Mouse (Mus musculus): Measurements from ENCODE around the gene Coq9.

Coq9 gene

DNA sequence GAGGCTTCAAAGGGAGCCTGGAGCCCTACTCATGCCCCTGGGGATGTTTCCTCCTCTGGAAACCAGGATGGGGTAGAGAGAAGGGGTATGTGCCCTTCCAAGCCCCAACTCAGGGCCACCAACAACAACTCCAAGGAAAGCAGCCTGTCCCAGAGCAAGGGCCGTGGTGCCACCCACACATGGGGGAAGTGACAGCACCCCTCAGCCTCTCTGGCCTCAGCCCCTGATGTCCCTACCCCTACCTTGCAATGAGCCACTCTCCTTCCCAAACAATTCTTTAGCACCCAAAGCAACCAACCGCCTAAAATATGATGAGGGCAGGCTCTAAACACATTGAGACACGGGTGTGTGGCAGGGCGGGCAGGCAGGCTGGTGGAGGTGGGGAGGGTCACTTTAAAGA lies 31.9 kb downstream of the Coq9 start:
- DNase-seq (ENCODE audit: low spot score in 2 of 2): no peak

DNA sequence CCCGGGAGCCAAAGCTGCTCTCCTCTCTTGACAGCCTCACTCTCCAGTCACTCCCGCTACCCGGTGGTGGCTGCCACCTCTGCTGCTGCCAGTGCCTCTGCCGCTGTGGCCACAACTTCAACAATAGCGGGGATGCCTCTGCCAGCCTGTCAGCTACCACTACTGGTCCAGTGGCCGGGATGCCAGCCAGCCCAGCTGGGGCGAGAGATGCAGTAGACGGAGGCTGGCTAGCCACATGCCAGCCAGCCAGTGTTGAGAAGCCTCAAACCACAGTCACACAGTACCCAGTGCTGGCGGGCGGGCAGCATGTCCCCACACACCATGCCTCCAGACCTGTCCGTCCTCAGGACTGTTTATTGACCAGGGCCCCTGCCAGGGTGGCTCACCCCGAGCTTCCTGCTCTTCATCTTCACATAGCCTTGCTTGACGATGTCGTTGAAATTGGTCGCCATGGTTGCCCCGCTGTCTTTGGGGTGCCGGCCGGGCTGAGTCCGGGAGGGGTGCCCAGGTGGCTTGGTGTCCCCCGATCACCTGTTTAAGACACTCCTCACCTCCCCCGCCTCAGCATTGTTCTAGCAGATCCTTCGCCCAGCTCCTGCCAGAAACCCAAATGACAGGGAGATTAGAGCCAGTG lies 32.5 kb downstream of the Coq9 start:
- DNase-seq (ENCODE audit: low spot score in 2 of 2): peak; percentile 36 to 44

DNA sequence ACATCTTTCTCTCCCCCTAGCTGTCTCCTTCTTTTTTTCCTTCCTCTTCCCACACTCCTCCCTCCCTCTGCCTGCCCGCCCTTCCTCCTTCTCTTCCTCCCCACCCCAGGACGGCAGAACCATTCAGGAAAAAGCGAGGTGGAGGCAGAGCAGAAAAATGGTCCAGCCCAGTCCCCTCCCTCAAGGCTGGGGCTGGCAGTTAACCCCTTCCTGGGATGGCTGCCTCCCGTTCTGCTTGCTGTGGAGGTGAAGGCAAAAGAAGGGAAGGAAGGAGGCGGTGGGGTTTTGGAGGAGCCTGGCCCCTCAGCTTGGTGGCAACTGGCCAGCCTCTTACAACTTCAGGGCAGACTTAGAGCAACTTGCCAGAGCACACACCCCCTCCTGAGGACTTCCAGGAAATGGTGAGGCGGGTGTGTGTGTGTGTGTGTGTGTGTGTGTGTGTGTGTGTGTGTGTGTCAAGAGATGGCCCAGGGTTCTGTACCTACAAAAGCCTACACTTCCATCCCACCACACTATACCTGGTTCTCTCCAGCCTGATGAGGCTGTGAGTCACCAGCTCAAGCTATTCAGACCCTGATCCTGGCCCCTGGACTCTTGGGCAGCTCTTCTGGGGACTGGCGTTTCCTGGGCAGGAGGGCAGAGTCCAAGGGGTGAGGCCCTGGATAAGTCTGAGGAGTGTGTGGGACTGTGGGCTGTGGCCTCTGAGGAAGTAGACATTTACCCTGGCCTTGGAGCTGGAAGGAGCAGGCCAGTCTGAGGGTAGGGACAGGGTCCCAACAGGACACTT lies 33.2 kb downstream of the Coq9 start:
- DNase-seq (ENCODE audit: low spot score in 2 of 2): peak in 1 of 2 experiments; percentile 60

DNA sequence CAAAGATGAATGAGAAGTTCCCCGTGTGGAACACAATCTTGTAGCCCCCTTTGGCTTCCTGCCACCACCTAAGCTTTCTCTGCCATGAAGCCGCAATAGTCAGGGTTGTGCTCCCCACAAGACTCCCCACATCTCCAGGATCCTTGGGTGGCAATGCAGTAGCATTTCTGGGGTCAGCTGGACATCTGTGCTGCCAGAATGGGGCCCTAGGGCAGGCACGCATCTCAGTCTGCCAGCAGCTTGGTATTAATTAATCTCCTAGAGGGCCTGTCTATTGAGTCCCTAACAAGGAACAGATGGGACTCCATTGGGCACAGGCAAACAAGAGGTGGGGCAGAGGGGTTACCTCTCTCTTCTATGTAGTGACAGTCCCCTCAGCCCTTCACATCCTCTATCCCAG lies 34.0 kb downstream of the Coq9 start:
- DNase-seq (ENCODE audit: low spot score in 2 of 2): no peak

DNA sequence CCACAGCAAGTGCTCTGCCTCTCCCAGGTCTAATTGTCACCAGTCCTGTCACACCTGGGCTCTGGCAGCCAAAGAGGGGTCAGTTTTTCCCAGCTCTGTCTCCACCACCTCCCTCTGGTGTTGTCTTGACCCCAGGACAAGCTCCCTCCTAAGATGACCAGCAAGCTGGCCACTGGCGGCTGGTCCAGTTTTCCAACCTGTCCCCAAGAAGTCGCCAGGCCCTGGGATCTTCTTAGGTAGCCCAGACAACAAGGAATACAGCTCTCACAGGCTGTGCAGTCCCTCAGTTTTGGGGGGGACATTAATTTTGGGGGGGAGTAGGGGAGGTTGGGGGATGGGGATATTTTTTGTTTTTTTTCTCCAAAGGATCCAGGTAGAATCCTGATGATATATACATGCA lies 34.5 kb downstream of the Coq9 start:
- DNase-seq (ENCODE audit: low spot score in 2 of 2): no peak

DNA sequence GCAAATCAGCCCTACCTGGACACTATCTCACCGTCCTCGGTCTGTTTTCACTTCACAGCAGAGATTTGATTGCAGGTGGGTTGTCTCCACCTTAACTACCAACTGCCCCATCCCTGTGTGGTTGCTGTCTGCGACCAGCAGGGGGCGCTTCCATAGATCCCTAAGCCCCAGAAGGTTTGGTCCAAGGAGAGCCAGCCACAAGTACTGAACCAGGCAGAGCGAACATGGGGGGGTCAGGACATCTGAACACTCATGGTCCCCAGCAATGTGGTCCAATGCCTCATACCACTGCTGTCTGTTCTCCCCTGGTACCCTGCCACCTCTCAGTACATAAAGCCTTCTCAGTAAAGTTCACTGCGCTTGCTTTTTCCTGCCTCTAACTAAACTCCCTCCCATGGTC lies 36.2 kb downstream of the Coq9 start:
- DNase-seq (ENCODE audit: low spot score in 2 of 2): peak; percentile 59 to 66

DNA sequence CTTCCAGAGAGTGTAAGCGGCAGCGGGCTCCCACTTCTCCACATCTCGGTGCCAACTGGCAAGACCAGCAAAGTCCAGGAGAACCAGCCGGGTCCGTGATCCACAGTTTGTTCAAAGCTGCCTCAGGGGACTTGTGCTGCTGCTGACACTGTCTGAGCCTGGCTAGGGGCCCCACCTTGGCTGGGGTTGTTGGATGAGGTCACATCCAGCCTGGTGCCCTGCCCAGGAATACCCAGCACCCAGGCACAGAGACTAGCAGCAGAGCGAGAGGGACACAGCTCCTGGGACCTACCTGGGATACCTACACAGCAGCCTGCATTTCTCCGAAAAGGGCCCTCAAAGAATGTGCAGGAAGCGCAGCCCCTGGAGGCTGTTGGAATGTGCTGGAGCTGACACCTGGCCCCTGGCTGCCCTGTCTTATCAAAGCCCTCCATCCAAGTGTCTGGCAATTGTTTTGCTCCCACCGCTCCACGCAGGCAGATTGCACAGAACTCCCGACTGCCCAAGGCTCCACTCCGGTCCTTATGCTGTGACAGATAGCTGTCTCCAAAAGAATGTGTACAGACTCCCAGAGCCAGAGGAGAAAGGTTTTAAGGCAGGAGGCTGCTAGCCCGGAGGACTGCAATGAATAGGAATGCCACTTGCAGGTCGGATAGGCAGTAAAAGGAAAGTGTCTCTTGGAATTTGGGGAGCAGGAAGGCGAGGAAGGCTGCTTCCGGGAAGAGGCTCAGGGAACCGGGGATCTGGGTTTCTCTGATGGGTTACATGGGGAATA lies 37.2 kb downstream of the Coq9 start:
- DNase-seq (ENCODE audit: low spot score in 2 of 2): no peak

DNA sequence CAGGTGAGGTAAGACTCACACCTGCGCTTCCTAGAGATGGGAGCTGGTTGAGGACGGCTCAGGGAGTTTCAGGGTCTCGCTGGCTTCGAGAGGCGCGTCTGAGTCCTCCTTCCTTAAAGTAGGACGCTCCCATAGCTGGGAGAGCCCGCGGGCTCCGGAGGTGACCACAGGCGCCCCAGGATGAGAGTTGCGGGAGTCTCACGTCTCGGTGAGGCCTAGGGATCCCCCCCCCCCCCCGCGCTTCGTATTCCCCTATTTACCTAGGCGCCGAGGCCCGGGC lies 37.7 kb downstream of the Coq9 start:
- DNase-seq (ENCODE audit: low spot score in 2 of 2): no peak

DNA sequence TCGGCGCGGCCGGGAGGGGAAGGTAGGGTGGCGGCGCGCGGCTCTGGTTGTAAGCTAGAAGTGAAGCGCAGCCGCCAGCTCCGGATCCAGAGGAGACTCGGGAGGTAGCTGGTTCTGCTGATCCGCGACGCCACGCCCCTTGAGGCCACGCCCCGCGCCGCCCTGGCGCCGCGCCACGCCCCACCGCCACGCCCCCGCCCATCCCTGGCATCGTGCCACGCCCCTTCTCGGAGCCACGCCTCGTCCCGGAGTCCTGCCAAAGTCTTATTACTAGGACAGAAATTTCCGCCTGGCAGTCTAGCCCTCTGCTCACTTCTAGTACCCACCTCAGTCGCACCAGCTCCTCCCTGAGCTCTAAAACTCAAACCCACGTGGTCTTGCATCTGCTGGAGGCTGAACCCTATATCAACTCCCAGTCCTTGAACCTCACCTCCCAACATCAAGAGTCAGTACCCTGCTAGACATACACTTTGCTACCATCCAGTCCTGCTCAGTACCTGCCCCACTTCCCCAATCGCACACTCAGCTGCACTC lies 38.1 kb downstream of the Coq9 start, which contains the start of gene Dok4:
Dok4 (minus strand) TSS at position 134 of the 534 bp plus-strand sequence.
- DNase-seq (ENCODE audit: low spot score in 2 of 2): peak; percentile 43 to 64

DNA sequence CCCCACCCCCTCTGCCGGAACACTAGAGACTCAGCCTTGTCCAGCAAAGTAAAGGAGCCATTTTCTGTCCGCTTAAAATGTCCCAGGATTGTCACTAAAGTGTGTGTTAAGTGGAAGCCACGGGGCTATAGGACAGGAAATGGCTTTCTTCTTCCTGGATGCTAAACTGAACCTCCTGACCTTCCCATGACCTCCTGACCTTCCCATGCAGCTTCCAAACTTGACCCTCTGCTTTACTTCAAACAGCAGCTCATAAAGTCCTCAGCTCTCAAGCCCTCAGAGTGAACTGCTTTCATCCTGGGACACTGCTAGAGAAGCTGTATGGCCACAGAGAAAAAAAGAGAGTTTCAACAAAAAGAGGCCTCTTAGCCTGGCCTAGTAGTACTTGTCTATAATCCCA lies 38.7 kb downstream of the Coq9 start:
- DNase-seq (ENCODE audit: low spot score in 2 of 2): no peak

DNA sequence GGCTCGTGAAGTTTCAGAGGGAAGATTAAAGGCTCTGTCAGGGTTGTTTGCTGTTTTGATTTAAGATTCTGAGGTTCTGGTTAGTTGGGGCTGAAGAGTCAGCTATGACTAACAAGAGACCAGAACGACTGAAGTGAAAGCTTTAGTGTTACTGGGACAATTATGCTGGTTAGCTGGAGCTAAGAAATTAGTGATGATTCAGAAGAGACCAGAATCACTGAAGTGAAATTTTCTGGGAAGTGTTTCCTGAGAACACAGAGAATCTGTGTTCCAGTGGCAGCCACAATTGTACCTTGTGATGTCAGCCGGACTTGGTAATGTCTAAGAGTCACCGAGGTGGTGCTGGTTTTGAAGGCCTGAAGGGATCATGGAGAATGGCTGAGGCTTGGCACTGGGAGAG lies 42.6 kb downstream of the Coq9 start:
- DNase-seq (ENCODE audit: low spot score in 2 of 2): no peak

DNA sequence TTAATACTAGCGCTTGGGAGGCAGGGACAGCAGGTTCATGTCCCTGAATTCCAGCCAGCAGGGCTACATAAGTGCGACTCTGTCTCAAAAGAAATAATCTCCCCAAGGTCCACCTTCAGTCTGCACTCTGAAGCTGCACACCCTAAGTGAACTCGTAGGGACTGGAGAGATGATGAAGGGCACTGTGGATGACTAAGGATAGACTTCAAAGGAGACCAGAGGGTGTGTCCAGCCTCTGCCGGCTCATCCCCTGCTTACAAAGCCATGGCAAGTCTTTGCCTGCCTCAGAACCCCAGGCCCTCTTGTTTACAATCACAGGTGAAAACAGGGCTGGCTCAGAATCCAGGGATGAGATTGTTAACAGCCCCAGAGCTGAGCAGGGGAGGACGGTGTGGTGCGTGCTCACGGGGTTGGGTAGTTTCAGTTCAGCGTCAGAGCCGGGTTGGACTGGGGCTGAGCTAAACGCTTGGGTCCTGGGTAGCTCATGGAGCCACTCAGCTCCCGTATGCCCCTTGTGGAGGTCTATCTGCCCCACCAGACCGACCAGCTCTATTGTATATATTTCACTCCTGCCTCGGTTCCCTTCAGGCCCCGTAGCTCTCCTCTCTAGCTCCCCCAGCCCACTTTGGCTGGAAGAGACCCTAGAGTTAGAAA lies 50.4 kb downstream of the Coq9 start:
- no peak for DNase-seq (ENCODE audit: low spot score in 2 of 2)

DNA sequence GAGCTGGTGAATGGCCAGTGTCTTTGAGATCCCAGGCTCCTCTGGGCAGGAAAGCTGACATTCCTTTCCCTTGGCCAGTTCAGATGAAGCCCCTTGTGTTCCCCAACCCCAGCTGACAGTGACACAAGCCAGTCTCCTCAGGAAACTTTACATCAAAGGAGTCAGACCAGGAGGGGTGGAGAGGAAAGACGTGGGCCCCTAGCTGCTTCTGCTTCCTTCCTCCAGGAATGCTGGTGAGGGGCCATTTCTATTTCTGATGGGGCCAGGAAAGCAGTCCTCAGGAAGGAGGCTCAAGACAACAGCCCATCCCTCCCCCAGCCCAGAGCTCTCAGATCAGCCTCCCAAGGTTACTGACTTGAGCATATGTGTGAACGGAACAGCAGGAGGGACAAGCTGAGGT lies 54.8 kb downstream of the Coq9 start:
- DNase-seq (ENCODE audit: low spot score in 2 of 2): no peak

DNA sequence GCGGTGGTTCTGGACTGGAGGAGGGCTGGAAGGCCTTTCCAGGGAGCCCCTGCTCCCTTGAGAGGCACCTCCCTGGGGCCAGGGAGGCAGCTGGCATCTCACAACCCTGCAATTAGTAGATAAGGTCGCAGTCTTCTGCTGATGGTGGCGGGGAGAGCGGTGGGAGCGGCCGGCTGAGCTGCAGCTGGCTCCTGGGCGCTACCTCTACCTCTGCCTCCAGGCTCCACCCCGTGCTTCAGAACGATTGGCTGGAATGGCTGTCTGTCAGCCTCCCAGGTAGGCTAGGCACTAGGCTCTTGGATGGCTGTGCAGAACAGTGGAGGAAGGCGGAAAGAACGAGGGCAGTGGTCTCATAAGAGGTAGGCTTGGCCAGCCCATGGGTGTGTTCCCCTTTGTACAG lies 61.1 kb downstream of the Coq9 start:
- no peak for DNase-seq (ENCODE audit: low spot score in 2 of 2)

DNA sequence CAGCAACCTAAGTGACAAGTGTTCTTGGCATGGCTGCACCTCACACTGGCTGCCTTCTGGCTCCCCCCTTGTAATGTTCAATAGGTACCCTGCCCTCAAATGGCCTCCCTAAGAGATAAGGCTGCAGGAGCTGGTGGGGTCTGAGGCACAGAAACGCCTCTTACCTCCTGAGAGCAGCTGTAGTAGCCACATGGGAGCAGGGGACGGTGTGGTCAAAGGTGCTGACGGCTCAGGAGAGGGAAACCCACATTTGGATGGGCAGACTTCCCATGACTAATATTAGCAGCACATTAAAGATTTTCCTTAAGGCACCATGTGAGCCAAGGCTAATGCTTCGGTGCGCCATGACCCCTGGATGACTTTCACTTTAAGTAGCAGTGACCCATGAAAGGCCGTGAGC lies 62.5 kb downstream of the Coq9 start:
- no peak for DNase-seq (ENCODE audit: low spot score in 2 of 2)

DNA sequence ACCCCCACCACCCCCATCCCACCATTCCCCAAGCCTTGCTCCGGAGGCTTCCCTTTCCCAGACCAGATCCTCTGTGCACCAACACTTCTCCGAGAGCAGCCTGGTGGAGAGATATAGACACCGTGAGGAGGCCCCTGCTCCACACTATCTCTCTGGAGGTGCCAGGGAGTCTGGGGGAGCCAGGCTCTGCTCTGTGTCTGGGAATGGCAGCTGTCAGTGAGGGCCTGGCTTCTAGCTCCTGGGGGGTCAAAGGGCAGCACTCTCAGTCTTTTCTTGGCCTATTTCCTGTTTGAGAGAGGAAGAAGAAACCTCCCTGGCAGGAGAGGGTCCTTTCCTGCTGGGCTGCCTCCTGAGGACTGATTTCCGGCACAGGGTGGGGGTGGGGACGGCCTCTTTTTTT lies 62.9 kb downstream of the Coq9 start:
- no peak for DNase-seq (ENCODE audit: low spot score in 2 of 2)

DNA sequence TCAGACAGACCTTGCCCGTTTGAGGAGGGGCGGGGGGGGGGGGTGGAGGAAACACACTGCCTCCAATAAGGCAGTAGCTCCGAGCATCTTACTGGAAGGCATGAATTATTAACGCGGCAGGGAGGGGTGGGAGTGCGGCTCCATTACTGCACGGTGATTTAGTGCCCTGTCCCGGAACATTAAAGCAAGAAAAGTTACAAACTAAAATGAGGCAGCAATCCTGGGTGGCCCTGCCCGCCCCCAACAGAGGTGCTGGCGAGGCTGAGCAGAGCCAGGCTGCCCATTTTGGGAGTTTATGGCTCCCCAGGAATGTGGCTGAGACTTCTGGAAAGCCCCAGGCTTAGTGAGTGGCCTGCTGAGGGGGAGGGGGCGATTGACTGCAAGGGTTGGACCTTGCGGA lies 65.6 kb downstream of the Coq9 start:
- DNase-seq (ENCODE audit: low spot score in 2 of 2): no peak

All from frontal cortex, postnatal 25 days (tissue).